Mouse (Mus musculus) megakaryocyte-erythroid progenitor cell, adult 5-6 weeks (primary cell): Measurements from ENCODE around the gene Vps50. TPM values are rescaled to one million over a fixed set of nuclear protein-coding genes. Genes with fewer than 3 reads are reported as not detected.
"Not testable (repeated sequence)": the region's sequence is repeated elsewhere in the genome, so short reads cannot be mapped to it uniquely, and the experiment has no call there.

ENCODE experiments used
- ATAC-seq: replicated peaks from 2 replicates; pipeline ENCODE4 v1.8.0; 2016; ENCODE audit warnings: mild to moderate bottlenecking, inconsistent platforms; ENCODE audit not compliant: severe bottlenecking, poor library complexity, low FRiP score, low TSS enrichment
- total RNA-seq, 2 experiments: library from RNA; stranded (forward) in 1 of 2; stranded (reverse) in 1 of 2; fragments of 200-1000, 215-1000 nt in 1 of 2; fragments of >200 nt in 1 of 2; fragmentation: Nextera tagmentation in 1 of 2; gene quantifications; 2 replicates each; pipeline ENCODE4 v1.2.3; 2014 to 2017

Gene Vps50
- total RNA-seq, 2 experiments from 2014 or later: 28.8 to 51.3 TPM

DNA sequence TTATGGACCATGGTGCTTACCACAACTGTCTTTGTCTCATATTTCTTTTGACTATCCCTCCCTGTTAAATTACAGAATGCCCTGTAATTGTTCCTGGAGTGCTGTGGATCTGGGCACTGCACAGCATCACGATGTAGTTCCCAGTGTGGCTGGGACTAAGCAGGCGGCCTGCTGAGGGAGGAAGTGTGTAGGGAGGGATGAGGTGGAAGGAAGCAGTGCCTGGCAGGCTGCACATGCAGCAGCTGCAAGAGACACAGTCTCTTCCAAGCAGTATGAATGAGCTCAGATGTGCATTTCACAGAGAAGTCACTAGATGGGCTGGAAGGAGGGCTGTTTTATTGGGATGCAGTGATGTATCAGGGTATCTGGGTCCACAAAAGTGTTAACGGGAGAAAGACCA, 14.4 kb downstream of the Vps50 start:
- no peak for ATAC-seq

DNA sequence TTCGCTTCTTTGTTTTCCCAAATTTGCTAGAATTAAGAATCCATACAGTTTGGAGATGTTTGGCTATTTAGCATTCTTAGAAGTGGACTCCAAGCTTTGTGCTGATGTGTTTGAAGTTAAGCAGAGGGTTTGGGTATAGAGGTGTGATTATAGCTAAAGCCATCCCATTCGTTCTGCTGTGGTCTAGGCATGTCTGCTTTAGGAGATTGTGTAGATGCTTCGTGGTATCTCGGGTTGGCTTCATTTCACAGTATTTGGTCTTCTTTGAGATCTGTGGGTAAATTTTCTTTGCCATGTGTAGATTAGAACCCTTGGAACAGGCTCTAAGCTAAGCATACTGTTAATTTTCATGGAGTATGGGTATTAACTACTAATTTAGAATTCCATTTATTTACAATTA, 30.0 kb downstream of the Vps50 start:
- 0 out of 2 replicates have a peak, but pooled peaks have one; percentile 54 for ATAC-seq

- no peak for ATAC-seq
These were observed 33.3 kb downstream of the Vps50 start for GRCm38 (mm10) chr6:3531445-3531844.

- ATAC-seq: 0 out of 2 replicates have a peak, but pooled peaks have one; percentile 26
These were observed 37.9 kb downstream of the Vps50 start for GRCm38 (mm10) chr6:3536048-3536447.

DNA sequence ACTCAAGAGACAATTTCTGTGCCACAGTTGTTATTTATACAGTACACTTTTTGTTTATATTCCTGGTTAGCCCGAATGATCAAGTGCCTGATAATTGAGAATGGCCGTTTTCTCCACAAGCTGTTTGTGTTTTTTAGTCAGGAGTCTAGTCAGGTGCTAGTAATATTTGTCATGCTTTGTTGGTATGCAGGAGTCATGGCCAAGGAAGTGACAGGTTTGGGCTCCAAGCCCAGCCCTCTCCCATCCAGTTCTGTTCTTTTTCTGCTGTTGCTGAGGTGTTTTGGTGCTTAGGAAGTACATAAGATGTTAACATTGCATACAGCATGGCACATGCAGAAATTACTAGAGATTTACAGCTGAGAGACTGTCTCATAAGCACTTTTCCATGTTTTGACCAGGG, 41.3 kb downstream of the Vps50 start:
- no peak for ATAC-seq

DNA sequence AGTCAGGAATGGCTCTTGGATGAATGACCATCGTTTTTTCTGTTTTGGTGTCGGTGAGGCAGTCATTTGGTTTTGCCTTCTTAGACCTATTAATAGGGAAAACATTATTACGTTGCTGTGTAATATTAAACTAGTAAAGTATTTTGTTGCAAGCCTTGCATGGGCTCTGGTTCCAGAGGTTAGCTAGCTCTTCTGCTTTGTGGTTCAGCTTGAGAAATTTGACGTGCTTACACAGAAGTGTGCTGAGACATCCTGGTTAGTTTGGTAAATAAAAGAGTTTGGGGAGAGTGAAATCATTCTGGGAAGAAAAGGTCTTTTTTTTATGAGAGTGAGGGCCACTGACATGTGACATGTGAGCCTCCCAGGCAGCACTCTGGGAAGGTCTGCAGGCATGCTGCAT, 45.7 kb downstream of the Vps50 start:
- ATAC-seq: no peak

- no peak for ATAC-seq
These were observed 46.8 kb downstream of the Vps50 start for GRCm38 (mm10) chr6:3544970-3545369.

- ATAC-seq: 0 out of 2 replicates have a peak, but pooled peaks have one; percentile 41
These were observed 50.8 kb downstream of the Vps50 start for GRCm38 (mm10) chr6:3548959-3549358.

- ATAC-seq: 0 out of 2 replicates have a peak, but pooled peaks have one; percentile 37
These were observed 51.8 kb downstream of the Vps50 start for GRCm38 (mm10) chr6:3549992-3550391.

DNA sequence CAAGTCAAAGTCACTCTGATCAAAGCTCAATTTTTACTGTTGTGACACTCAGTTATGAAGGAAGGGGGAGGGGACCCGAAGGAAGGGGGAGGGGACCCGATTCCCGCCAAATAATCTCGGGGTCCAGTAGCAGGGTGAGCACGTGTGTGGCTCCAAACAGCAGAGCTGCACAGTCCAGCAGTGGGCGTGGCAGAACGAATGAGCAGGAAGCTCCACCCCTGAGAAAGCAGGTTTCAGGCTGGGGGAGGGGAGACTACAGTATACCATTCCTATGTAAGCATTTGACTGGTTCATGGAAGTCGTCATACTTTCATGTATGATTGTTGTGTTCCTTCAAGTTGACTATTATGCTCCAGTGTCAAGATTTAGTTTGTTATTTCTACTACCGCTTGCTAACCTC, 54.5 kb downstream of the Vps50 start:
- ATAC-seq: not testable (repeated sequence)

GRCm38 (mm10) chr6:3557177-3557576, 59.0 kb downstream of the Vps50 start:
- no peak for ATAC-seq

- 0 out of 2 replicates have a peak, but pooled peaks have one; percentile 34 for ATAC-seq
These were observed 61.8 kb downstream of the Vps50 start for GRCm38 (mm10) chr6:3560009-3560408.

GRCm38 (mm10) chr6:3562301-3562700, 64.1 kb downstream of the Vps50 start:
- no peak for ATAC-seq

- not testable (repeated sequence) for ATAC-seq
These were observed 65.9 kb downstream of the Vps50 start for GRCm38 (mm10) chr6:3564118-3564517.

- no peak for ATAC-seq
These were observed 66.8 kb downstream of the Vps50 start for GRCm38 (mm10) chr6:3565005-3565404.

DNA sequence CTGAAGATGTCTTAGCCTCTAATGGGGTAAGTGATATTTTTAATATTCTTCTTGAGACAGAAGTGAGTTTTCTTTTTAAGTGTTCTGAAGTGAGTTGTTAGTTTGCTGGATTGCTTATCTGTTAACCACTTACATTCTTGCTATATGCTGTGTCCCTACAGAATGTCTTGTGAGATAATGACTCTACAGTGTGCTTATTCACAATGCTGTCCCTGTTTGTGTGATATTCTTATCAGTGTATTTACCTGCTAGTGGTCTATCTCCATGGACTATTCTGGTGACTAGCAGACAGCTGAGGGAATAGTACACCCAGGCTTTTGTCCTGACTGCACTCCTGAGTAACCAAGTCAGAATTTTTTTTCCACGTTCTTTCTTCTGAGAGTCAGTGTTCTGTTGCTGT, 67.5 kb downstream of the Vps50 start:
- ATAC-seq: peak; percentile 99

DNA sequence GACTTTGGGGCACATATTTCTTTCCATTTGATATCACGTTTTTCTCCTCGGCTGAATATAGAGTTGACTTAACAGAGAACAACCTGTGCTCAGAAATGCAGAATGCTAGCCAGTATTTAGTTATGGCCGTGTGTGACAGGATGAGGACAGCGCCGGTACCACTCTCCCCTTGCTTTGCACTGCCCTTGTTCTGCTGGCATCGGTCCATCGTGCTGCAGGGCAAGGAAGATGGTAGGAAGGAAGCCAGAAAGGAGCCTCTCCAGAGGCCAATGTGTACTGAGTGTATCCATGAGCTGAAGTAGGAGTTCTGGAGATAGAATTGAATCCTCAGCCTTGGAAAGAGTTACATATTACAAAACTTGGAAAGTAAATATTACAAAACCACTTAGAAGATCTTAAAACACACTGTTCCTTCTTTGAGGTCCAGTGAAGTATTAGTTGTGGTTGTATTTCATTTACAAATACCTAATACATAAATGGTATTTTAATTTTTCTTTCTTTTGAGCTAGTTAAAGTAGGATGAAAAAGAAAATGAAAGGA, 69.0 kb downstream of the Vps50 start:
- no peak for ATAC-seq

DNA sequence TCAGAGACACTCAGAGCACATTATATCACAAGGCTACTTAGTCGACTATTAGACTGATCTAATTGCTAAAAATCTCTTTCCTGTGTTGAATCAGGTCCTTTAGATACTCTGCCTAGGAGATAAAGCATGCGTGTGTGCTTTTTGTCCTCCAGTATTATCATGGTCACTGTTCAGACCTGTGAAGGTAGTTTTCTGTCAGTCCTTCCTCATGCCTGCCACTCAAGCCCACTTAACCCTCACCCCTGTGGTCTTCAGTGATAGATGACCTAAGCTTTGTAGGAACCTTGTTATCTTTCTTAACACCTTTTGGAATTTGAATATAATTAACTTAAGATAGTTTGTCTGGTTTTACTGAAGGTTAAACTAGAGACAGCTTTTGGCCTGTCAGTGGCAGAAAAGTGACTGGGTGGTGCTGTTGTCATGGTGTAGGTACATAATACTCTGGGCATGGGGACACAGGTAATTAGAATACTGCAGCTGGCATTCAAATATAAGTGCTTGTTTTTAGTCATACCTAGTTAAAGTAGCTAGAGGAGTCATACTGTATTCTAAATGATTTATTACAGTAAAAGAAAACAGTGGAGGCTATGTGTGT, 74.1 kb downstream of the Vps50 start:
- ATAC-seq: peak; percentile 83

GRCm38 (mm10) chr6:3573787-3574186, 75.6 kb downstream of the Vps50 start:
- no peak for ATAC-seq

DNA sequence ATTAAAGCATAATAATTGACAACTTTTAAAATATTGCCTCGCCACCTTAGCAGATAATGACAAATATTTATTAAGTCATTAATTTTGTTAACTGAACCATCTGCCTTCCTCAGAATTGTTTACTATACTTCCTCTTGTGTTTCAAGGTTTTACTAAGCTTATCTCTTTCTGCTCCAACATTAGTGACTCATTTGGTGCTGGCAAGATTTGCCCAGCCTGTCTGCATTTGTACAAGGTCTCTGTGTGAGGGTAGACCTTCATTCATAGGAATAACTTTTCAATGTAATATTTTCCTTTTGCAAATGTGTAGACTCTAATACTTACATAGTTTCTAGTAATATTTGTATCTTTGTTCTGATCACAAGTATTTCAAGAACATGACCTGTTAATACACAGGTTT, 87.2 kb downstream of the Vps50 start:
- ATAC-seq: no peak

GRCm38 (mm10) chr6:3590289-3590904, 92.2 kb downstream of the Vps50 start:
- ATAC-seq: peak; percentile 85
